Mouse (Mus musculus): Measurements from ENCODE around the gene Rere. TPM values are rescaled to one million over a fixed set of nuclear protein-coding genes. Genes with fewer than 3 reads are reported as not detected.
"Not testable (repeated sequence)": the region's sequence is repeated elsewhere in the genome, so short reads cannot be mapped to it uniquely, and the experiment has no call there.

Rere gene
- total and polyA plus RNA-seq, 2 experiments from 2014 or later, result 25.9 to 32.9 TPM

DNA sequence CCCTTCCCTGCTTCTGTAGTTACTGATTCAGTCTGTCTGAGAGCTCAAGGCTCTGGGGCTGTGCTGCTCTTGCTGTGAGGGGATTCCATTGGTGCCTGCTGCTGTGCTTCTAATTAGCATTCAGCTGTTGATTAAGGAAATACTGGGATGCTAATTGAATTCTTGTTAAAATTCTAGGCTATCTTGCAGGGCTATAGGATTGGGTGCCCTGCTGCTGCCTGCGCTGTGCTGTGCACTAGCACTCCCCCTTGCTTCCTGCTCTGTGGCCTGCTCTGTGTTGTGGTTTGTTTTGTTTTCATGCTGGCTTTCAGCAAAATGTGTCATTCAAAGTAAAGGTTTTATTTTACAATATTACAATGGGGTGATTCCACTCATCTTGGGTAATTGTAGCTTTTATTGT is 258.4 kb downstream of the Rere start:
- H3K9ac ChIP-seq (replicated peaks; ENCODE audit: low read length), result no peak overlapping the region
- ATAC-seq (peak; percentile 68; the same call in 1 of the 2 replicates), DNase-seq (ENCODE audit: low spot score) (peak; percentile 51)
- H3K27ac ChIP-seq, result peak overlapping the region; percentile 64
- 24% methylated on average over 1 of the region's 1 CpGs for WGBS
- H3K27me3 ChIP-seq (ENCODE audit: insufficient read depth, low read length), result no peaks in the 10 kb centered on the region
- no peak overlapping the region for H3K4me3 ChIP-seq (ENCODE audit: low read length)
- no peaks in the 10 kb centered on the region for H3K9me3 ChIP-seq (ENCODE audit: low read length)
- peak; percentile 19; the same call in 1 of the 2 replicates for TF ChIP-seq CTCF (IDR thresholded peaks at IDR 0.05; ENCODE audit: low read depth)
- 0 out of 2 replicates have a peak, but pooled peaks cover 7% of the 10 kb centered on the region for H3K4me1 ChIP-seq (ENCODE audit: insufficient read depth, low read length)
- peaks cover 17% of the 10 kb centered on the region; the same call in 1 of the 2 replicates for H3K36me3 ChIP-seq (ENCODE audit: insufficient read depth, low read length)
- H3K4me2 ChIP-seq (ENCODE audit: low read depth, low read length), result no peak overlapping the region

DNA sequence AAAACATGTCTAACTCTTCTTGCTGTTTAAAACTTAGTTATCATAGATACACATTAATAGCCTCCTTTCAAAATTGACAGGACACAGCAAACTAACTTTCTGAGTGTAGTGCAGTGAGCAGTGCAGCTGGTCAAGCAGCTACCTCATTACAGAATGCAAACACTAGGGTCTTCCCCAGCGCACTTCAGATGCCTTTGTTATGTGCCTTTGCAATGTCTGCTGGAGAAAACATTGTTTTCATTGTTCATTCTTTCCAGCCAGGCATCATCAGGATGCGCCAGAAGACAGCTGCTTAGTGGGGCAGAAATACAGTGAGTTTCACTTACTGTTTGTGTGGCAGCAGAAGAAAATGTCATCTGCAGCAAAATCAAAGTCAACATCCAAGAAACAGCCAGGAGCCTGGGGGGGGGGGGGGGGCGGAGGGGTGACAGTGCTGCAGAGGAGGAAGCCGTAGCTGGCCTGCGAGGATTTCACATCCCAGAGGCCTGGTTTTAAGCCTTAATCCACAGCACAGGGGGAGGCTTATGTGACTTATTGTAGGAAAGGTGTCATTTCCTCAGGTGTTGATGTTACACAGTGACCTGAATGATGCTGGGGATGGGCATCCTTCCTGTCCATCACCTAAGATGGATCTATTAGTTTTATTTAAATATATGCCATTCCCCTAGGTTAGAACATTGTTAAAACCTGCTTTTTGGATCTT is 259.1 kb downstream of the Rere start:
- Histone ChIP-seq H3K4me1 (ENCODE audit: insufficient read depth, low read length) (0 out of 2 replicates have a peak, but pooled peaks cover 7% of the 10 kb centered on the region), H3K4me3 (ENCODE audit: low read length) (no peak overlapping the region), H3K36me3 (ENCODE audit: insufficient read depth, low read length) (peaks cover 10% of the 10 kb centered on the region; the same call in 1 of the 2 replicates), H3K9ac (replicated peaks; ENCODE audit: low read length) (no peak overlapping the region), H3K27ac (peak overlapping the region; percentile 64; the same call in 1 of the 2 replicates), H3K9me3 (ENCODE audit: low read length) (no peaks in the 10 kb centered on the region), H3K4me2 (ENCODE audit: low read depth, low read length) (no peak overlapping the region), H3K27me3 (ENCODE audit: insufficient read depth, low read length) (no peaks in the 10 kb centered on the region)
- DNase-seq (ENCODE audit: low spot score) (peak; percentile 33), ATAC-seq (peak; percentile 45; the same call in 1 of the 2 replicates)
- TF ChIP-seq CTCF (IDR thresholded peaks at IDR 0.05; ENCODE audit: low read depth), result peak; percentile 24; the same call in 1 of the 2 replicates
- WGBS, result 17% methylated on average over 5 of the region's 5 CpGs

DNA sequence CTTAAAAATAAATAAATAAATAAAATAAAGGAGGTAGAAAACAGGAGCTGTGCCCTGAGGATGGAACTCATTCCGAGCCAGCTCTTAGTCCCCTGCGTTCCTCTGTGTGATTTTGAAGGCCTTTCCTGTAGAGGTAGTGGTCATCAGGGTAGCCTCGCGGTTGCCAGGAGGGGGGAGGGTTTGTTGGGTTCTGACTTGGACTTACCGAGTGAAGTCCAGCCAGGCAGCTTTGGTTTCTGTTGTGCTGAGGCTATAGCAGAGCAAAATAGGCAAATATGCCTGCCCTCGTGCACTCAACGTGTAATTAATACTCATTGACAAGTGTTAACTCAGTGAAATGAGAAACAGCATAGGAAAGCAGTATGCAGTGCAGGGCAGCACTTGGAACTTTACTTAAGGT is 262.8 kb downstream of the Rere start:
- Histone ChIP-seq H3K27me3 (ENCODE audit: insufficient read depth, low read length) (no peaks in the 10 kb centered on the region), H3K4me1 (ENCODE audit: insufficient read depth, low read length) (0 out of 2 replicates have a peak, but pooled peaks cover 7% of the 10 kb centered on the region), H3K36me3 (ENCODE audit: insufficient read depth, low read length) (no peaks in the 10 kb centered on the region), H3K4me2 (ENCODE audit: low read depth, low read length) (no peak overlapping the region), H3K4me3 (ENCODE audit: low read length) (no peak overlapping the region), H3K9me3 (ENCODE audit: low read length) (no peaks in the 10 kb centered on the region), H3K27ac (peak overlapping the region; percentile 52; the same call in 1 of the 2 replicates), H3K9ac (replicated peaks; ENCODE audit: low read length) (no peak overlapping the region; the same call in 1 of the 2 replicates)
- no peak for TF ChIP-seq CTCF (IDR thresholded peaks at IDR 0.05; ENCODE audit: low read depth)
- 73% methylated on average over 7 of the region's 7 CpGs for WGBS
- no peak for ATAC-seq
- DNase-seq (ENCODE audit: low spot score), result no peak

DNA sequence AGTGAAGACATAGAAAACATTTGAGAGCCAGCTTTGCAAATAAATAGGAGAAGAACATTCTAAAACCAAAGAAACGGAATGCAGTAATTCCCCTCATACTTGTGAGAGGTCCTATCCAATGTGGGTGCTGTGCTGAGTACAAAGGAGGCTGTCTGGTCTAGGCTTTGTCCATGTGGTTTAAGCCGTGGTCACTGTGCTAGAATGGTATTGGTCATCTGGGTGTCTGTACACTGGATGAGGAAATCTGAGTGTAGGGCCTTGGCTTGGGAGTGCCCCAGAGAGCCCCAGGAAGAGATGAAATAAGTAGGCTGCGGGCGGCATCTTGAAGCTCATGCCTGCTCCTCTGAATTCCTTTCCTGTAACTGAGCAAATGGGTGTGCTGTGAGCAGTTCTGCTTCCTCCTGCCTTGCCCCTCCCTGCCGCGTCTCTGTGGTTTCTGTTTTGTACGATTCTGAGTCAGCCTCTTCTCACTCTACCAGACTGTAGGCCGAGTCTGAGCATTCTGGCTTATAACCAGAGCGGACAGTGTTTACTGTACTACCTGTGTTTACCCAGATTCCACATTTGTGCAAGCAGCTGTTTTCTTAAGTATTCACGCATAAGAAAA is 263.3 kb downstream of the Rere start:
- TF ChIP-seq CTCF (IDR thresholded peaks at IDR 0.05; ENCODE audit: low read depth), result no peak
- WGBS, result 84% methylated on average over 10 of the region's 10 CpGs
- no peaks in the 10 kb centered on the region for H3K9me3 ChIP-seq (ENCODE audit: low read length)
- no peak overlapping the region for H3K4me3 ChIP-seq (ENCODE audit: low read length)
- ATAC-seq (no peak), DNase-seq (ENCODE audit: low spot score) (no peak)
- H3K9ac ChIP-seq (replicated peaks; ENCODE audit: low read length), result no peak overlapping the region; the same call in 1 of the 2 replicates
- H3K27me3 ChIP-seq (ENCODE audit: insufficient read depth, low read length), result no peaks in the 10 kb centered on the region
- H3K4me2 ChIP-seq (ENCODE audit: low read depth, low read length), result no peak overlapping the region
- 0 out of 2 replicates have a peak, but pooled peaks cover 6% of the 10 kb centered on the region for H3K4me1 ChIP-seq (ENCODE audit: insufficient read depth, low read length)
- no peaks in the 10 kb centered on the region for H3K36me3 ChIP-seq (ENCODE audit: insufficient read depth, low read length)
- peak overlapping the region; percentile 52; the same call in 1 of the 2 replicates for H3K27ac ChIP-seq

DNA sequence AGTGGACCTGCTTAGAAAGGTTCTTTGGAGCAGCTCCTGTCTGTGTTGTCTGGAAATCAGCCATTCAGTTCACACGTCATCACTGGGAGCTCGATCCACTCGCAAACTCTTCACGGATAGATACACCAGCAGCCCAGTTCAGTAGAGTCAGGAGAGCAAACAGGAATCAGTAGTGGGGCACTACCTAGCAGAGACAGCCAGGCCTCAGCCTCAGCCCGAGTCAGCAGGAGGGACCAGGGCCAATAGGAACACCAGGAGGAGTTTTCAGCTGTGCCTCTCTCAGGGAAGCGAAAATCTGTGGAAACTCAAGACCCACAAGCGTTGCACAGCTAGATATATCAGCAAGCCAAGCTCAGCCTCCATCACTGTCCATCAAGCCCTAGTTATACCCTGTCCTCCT is 264.3 kb downstream of the Rere start:
- no peaks in the 10 kb centered on the region for H3K27me3 ChIP-seq (ENCODE audit: insufficient read depth, low read length)
- H3K36me3 ChIP-seq (ENCODE audit: insufficient read depth, low read length), result no peaks in the 10 kb centered on the region
- no peak for ATAC-seq
- 0 out of 2 replicates have a peak, but pooled peaks cover 3% of the 10 kb centered on the region for H3K4me1 ChIP-seq (ENCODE audit: insufficient read depth, low read length)
- no peak for TF ChIP-seq CTCF (IDR thresholded peaks at IDR 0.05; ENCODE audit: low read depth)
- no peak overlapping the region for H3K4me3 ChIP-seq (ENCODE audit: low read length)
- no peak overlapping the region for H3K9ac ChIP-seq (replicated peaks; ENCODE audit: low read length)
- 89% methylated on average over 7 of the region's 7 CpGs for WGBS
- H3K4me2 ChIP-seq (ENCODE audit: low read depth, low read length), result no peak overlapping the region
- no peak for DNase-seq (ENCODE audit: low spot score)
- H3K27ac ChIP-seq, result no peak overlapping the region
- no peaks in the 10 kb centered on the region for H3K9me3 ChIP-seq (ENCODE audit: low read length)

DNA sequence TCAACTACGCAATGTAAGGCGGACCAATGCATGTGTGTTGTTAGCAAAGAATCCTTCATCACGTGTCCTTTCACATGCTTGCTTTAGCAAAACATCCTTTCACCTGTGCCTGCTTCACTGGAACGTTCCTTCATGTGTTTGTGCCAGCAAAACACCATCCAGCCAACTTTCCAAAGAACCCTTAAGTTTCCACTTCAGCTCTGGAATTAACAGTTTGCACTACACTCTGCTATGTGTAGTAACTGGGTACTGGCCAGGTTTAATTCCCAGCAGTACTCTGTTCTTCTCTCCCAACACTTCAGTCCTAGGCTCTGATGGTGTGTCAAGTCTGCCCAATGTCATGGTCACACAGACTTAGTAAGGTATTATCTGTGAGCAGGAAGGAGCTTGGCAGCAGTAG is 264.9 kb downstream of the Rere start:
- not testable (repeated sequence) for H3K9ac ChIP-seq (replicated peaks; ENCODE audit: low read length); H3K4me3 ChIP-seq (ENCODE audit: low read length); DNase-seq (ENCODE audit: low spot score); ATAC-seq; H3K27me3 ChIP-seq (ENCODE audit: insufficient read depth, low read length); H3K4me1 ChIP-seq (ENCODE audit: insufficient read depth, low read length); H3K4me2 ChIP-seq (ENCODE audit: low read depth, low read length); H3K9me3 ChIP-seq (ENCODE audit: low read length); H3K36me3 ChIP-seq (ENCODE audit: insufficient read depth, low read length); H3K27ac ChIP-seq
- 92% methylated on average over 4 of the region's 4 CpGs for WGBS
